Mouse (Mus musculus) spleen, postnatal 4 days (tissue): Measurements from ENCODE around the gene Hist1h3e.
"Not testable (repeated sequence)": the region's sequence is repeated elsewhere in the genome, so short reads cannot be mapped to it uniquely, and the experiment has no call there.

Source experiments
- DNase-seq, 2 experiments: peaks; one replicate each; pipeline ENCODE4 v3.0.0; 2022; ENCODE audit warnings: low spot score in 2 of 2

Gene Hist1h3e

DNA sequence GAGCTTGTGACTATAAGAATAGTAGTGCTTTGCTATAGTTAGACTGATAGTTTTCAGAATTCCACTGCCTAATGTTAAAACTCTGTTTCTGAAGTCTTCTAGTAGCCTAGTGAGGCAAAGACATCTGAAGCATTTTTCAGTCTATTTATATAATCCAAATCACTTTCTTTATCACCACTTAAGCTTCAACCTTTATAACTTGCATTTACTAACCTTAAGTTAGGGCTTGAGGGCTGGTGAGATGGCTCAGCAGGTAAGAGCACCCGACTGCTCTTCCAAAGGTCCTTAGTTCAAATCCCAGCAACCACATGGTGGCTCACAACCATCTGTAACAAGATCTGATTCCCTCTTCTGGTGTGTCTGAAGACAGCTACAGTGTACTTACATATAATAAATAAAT, 22.3 kb downstream of the Hist1h3e start:
- DNase-seq = not testable (repeated sequence)

DNA sequence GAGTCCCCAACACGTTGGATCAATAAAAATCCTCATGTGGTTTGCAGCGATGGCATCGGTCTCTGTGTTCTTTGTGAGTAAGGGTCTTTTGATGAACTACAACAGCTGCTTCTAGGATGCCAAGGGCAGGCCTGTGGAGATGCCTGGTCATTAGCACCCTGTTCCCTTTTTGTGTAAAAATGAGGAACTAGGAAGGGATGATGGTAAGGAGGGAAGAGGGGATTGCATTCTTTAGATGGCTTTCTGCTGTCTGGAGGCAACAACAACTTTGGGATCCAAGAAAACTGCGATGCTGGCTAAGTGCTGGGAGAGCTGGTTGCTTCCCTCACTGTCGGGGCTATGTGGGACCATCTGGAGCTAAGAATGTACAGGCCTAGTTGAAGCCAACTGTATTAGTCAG, 23.9 kb downstream of the Hist1h3e start:
- DNase-seq = no peak

DNA sequence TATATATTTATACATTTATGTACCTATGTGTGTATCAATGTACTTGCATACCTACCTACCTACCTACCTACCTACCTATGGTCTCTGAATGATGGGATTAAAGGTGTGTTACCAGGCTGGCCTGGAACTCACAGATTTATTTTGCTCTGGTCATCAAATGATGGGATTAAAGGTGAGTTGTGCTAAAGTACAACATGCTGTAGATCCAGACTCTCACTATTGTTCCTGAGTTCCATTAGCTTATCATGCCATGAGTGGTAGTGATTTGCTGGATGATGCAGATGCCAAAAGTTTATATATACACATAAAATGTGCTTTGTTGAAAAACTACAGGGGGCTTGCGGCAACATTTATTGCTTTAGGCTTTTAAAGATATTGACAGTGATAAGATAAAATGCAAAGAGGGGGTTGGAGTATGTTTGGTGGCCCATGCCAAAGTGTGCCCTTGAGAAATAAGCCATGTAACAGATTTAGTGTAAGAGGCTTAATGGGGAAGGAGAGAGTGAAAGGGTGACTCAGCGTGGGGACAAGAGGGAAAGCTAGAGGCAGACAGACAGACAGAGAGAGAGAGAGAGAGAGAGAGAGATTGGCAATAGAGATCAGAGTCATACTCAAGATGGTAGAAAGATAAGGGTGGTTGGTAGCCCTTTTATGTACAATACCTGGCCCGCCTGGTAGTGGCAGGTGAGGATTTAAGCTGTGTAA, 25.0 kb downstream of the Hist1h3e start:
- DNase-seq = no peak

DNA sequence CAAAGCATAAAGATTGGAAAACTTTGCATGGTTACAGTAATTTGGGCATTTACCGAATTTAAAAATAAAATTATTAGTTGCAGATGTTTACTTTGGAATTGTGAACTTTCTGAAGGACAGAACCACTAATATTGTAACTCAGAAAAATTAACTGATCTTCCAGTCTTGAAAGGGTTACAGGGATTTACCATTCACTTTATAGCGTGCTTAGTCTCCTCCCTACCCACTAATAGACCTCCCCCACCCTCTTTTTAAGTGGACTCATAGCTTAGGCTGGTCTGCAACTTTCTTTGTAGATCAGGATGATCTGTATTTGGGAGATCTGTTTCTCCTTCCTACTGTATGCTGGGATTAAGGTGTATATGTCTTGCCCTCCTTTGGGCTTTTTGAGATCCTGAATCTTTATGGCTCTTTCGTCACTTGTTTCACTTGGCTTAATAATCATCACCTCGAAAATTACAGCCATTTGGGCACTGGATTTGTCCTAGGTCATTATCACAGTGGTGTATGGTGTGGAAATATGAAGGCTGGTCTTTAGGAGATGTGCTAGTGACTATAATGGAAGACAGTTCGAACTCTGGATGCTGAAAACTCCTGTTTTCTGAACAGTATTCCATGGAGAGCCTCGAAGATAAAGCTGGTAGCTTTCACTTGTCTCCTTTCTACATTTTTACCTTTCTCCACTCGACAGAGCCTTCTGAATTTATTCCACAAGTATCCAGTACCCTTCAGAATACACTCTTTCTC, 25.9 kb downstream of the Hist1h3e start:
- DNase-seq = peak in 1 of 2 experiments; percentile 17

DNA sequence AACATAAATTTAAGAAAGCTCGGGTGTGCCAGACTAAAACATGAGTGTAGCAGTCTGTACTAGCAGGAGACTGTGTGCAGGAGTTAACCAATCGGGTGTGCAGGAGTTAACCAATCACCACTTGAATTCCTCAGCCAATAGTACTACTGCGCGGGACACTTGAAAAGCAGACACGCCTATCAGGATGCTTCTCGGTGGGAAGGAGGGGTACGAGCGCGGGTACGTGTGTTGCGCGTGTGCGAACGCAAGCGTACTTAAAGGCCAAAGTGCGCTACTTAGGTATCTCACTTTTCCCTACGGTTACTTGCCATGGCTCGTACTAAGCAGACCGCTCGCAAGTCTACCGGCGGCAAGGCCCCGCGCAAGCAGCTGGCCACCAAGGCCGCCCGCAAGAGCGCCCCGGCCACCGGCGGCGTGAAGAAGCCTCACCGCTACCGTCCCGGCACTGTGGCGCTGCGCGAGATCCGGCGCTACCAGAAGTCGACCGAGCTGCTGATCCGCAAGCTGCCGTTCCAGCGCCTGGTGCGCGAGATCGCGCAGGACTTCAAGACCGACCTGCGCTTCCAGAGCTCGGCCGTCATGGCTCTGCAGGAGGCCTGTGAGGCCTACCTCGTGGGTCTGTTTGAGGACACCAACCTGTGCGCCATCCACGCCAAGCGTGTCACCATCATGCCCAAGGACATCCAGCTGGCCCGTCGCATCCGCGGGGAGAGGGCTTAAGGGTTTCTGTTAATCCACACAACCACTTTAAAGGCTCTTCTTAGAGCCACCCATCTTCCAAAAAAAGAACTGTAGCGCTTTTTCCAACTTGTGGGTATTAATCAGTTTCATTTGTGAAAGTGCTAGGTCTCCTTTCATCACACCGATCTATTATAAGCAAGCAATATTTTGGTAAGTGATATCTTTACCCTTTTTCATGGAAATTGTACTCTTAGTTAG, 26.8 kb downstream of the Hist1h3e start, which contains the start of gene Hist1h3g:
Gene Hist1h3g, plus strand, starts transcription at position 286 of the 939 bp plus-strand sequence.
- DNase-seq = peak; percentile 89 to 93

DNA sequence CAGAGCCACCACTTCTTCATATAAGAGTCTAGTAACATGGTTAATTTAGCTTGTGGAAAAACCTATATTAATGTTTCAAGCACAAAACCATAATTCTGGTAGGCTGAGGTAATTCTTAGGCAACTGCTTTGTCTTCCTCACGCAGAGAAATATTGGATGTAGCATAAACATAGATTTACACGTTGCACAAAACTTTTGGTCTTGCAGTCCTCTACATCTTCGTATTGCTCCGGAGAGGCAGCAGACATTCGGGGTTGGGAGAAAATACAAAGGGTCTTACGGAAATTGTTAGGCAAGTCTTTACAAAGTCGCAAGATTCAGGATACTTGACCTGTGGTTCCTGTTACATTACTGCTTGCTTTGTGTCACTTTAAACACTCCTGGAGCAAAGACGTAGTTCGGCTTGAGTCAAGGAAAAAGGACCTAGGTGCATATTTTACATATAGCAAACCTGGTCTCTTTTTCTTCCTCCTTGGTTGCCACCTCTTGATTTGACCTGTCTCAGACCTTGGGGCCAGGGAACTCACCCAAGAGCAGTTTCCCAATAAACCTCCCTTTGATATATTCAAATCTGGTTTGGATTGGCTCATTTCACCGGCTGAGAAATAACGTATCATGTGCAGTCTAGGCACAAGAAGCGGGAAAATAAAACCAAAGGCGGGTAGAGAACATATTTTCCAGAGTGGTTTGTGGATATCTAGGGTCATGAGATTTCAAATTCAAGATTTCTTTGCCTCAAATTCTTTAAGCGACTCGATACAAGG, 27.6 kb downstream of the Hist1h3e start:
- peak; percentile 57 to 76 for DNase-seq

DNA sequence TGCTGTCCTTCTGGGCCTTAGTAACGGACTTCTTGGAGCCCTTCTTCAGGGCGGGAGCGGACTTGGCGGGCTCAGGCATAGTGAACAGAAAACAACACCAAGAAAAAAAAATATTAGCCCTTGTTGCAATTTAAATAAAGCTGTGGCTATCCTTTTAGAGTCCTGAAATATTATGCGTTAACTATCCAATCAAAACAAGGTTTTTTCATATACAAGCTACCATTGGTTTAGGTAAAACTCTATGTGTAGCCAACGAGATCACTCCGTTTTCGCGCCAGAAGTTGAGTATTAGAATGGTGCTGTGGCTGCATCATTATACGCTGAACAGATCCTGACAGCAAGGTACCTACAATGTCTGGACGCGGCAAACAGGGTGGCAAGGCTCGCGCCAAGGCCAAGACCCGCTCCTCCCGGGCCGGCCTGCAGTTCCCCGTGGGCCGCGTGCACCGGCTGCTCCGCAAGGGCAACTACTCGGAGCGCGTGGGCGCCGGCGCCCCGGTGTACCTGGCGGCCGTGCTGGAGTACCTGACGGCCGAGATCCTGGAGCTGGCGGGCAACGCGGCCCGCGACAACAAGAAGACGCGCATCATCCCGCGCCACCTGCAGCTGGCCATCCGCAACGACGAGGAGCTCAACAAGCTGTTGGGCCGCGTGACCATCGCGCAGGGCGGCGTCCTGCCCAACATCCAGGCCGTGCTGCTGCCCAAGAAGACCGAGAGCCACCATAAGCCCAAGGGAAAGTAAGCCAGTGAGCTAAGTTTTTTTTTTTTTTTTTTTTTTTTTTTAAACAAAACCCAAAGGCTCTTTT, 28.4 kb downstream of the Hist1h3e start, which contains the start of gene Hist1h2af:
Gene Hist1h2af, plus strand, starts transcription at position 347 of the 808 bp plus-strand sequence.
- peak; percentile 83 to 88 for DNase-seq

DNA sequence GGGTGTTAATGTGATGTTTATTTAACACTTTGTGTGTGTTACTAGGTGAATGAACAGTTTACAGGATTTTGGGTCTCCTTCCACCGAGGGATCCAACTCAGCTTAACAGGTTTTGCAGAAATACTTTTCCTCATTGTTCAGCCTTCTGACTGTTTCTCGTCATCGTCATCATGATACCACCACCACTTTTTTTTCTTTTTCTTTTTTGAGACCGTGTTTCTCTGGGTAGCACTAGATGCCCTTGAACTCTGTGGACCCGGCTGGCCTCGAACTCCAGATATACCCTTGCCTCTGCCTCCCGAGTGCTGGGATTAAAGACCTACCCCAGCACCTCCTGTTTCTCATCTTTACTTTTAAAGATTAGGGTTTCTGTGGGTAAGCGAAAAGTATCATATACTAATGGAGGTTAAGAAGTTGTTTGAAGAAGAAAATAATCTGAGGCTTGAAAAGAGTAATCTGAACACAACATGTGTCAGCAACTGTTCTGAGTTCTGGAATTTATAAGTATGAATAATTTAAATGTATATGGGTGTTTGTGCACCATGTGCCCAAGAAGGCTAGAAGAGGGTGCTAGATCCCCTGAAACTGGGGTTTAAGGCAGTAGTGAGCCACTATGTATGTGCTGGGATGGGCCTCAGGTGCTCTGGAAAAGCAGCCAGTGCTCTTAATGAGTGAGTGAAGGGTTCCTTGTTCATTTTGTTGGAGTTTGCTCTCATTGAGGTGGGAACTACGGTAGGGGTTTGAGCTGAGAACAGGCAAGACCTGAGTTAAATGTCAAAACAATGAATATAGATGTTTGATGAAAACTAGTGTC, 29.7 kb downstream of the Hist1h3e start:
- DNase-seq = peak; percentile 51 to 71

DNA sequence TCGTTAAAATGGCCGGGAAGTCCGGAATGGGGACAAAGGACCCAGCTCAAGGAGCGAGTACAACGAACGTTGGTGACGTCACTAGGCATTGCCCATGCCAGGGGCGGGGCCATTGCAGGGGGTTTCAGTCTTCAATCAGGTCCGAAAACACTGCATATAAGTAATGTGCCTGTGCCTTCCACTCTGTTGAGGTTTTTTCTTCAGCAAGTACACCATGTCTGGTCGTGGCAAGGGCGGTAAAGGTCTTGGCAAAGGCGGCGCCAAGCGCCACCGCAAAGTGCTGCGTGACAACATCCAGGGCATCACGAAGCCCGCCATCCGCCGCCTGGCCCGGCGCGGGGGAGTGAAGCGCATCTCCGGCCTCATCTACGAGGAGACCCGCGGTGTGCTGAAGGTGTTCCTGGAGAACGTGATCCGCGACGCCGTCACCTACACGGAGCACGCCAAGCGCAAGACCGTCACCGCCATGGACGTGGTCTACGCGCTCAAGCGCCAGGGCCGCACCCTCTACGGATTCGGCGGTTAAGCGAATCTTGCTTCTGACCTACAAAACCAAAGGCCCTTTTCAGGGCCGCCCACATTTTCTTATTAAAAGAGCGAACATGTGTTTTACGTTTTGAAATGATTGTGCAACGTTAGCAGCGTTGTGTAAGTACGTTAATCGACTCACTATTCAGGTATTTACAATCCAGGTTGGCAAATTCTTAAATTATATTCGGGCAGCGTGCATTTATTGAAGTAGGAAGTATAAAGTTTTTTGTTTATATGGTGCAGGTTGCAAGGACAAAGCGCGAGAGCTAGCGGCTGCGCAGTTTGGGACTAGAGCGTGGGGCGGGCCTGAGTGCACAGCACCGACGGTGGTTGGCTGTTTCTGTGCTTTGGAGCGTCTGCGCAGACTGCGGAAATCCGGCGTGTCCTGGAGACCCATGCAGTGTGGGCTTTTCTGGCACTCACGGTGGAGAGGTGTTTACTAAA, 31.0 kb downstream of the Hist1h3e start, which contains the start of gene Hist1h4h:
Gene Hist1h4h, plus strand, starts transcription at position 150 of the 975 bp plus-strand sequence.
- DNase-seq = peak; percentile 97

DNA sequence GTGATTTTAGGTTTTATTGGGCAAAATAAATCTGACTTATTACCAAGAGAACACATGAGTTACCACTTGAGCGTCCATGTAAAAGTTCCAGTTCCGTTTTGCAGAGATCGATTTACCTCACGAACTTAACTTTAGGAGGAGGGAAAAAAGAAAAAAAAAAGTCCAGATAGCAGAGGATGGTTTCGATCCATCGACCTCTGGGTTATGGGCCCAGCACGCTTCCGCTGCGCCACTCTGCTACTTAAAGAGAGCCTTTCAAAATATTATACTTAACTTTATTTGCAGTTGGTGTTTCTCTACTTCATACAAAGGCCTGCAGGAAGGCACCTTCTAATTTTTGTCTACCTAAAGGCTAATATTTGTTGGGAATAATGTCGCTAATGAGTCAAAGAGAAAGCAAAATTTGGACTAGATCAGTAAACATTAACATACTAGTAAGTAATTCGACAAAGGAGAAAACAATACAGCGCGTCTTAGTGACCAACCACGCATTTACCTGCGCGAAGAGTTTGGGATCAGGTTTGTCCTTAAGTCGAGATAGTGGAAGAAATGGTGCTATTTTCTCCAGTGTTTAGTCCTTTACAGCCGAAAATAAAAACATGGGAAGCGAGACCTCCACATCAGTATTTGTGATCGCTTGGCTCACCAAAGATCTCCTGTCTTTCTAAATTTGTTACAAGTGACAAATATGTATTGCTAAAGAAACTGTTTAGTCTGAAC, 31.8 kb downstream of the Hist1h3e start:
- peak; percentile 72 to 84 for DNase-seq

DNA sequence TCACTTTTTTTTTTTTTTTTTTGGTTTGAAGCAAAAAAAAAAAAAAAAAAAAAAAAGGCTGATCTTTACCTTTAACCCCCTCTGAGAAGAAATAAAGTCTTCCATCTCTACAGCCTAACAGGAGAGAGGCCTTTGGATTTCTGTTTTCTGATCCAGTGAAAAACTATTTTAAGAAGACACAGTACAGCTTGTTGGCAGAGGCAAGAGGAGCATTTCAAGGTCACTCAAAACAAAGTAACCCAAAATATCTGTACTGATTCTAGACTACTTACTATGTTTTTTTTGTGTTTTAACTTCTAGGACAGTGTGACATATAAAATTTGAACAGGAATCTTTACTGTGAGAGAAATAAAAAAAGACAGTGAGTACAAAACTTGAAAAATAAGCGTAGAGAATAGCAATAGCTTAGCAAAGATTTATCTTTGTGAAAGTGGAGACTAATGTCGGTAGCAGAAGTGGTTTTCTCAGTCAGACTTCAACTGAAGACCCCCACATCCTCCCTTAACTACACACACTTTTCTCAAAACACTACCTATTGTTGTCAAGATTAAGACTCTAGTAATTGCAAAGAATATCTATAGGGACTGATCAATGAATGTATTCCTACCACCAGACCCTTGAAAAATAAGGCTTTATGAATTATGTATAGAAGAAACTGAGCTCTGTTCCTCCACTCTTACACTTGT, 32.5 kb downstream of the Hist1h3e start:
- no peak for DNase-seq

DNA sequence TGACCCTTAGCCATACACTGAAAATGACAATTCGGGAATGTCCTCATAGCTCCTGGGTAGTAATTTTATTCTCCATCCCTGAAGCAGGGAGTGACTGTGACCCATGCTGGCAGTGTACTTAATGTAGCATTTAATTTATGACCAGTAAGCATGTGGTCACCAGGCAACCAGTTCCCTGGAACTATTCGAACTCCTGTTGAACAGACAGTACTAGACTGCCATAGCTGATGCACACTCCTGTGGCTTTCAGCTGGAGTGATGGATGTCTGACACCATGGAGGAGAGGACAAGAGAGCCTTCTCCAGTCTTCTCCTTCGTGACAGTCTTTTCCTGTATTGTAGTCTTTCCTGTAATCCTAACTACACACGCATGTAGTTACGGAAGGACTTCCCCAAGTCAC, 33.2 kb downstream of the Hist1h3e start:
- no peak for DNase-seq

DNA sequence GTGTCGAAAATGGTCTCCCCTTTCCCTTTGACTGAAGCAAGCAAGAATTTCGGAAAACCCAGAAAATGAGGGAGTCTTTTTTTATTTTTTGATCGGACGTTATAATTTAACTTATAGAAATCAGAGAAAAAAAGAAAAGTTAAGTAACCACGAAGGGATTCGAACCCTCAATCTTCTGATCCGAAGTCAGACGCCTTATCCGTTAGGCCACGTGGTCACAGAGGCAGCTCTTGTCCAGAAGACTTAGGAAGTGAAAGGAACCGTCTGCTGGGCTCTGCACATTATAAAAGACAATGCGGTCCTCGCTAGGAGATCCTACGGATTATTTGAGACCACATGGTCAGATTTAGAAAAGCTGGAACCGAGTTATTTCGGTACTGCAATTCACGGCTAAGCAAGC, 35.9 kb downstream of the Hist1h3e start:
- DNase-seq = peak; percentile 91 to 95

DNA sequence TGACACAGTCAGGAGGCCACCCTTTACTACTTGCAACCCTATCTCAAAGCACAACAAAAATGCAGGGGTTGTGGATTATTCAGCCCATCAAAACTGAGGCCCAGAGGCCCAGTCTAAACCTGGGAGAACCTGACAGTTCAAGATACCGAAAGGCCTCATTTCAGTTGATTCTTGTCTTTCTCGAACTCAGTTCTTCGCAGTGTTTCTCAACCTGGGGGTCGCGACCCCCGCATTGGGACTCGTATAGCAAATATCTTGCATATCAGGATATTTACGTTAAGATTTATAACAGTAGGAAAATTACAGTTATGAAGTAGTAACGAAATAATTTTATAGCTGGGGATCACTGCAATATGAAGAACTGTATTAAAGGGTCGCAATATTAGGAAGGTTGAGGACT, 36.3 kb downstream of the Hist1h3e start:
- peak in 1 of 2 experiments; percentile 62 for DNase-seq

DNA sequence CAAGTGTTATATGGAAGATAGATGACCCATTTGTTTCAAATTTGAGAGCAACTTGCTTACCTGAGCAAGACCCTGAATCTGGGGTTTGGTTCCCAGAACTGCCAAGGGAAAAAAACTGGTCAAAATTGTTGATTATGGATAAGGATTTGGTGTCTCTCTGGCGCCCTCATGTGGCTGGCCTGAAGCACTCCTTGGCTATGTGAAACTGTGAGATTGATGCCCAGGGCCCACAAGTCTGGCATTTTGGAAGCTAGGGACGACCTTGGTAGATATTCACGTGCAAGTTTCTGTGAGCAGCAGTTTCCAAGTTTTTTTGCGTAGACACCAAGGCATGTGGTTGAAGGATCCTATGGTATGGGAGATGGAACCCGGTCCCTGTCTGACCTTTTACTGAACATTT, 37.5 kb downstream of the Hist1h3e start:
- DNase-seq = peak; percentile 77 to 92

DNA sequence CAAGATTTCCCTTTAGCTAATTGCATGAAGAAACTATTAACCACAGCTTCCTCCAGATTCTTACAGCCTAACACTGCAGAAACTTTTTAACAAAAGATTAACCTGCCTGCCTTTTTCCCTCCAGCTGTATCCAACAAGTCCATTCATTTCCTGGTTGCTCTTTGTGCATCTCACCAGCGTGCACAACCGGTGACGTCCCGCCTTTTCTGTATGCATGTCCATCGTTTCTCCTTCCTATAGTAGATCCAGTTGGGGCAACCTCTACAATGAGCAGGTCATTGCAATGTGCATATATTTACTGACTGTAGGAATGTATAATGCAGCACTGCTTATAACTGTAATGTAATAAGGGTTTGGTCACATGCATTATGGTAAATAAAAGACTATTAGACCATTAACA, 38.2 kb downstream of the Hist1h3e start:
- no peak for DNase-seq

DNA sequence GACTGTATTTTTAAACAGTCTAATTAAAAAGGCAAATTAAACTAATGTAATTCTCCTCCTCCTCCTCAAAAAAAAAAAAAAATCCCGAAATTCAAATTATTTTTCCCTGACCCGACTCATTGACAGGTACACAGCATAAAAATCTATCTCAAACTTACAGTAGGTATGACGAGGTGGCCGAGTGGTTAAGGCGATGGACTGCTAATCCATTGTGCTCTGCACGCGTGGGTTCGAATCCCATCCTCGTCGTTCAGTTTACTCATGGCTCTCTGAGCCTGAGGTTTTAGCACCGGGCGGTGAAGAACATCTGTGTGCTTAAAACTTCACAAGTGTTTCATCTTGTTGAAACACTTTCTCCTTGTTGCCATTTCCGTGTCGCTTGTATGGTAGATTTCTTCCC, 40.5 kb downstream of the Hist1h3e start:
- DNase-seq = peak; percentile 84 to 92
